Mouse (Mus musculus) embryonic fibroblast, embryonic 13.5 days (primary cell): ENCODE results near the gene Psmd11. TPM values are rescaled to one million over a fixed set of nuclear protein-coding genes. Genes with fewer than 3 reads are reported as not detected.

Experiments used
- H3K27ac ChIP-seq: 2 replicates; pipeline ENCODE4 v1.5.1; 2012; ENCODE audit warnings: low read length, control low read depth, inconsistent platforms; ENCODE audit not compliant: insufficient read depth
- H3K4me1 ChIP-seq: 2 replicates; pipeline ENCODE4 v1.6.1; 2011; ENCODE audit warnings: low read length; ENCODE audit not compliant: control insufficient read depth, insufficient read depth
- H3K4me3 ChIP-seq: 2 replicates; pipeline ENCODE4 v1.5.1; 2011; ENCODE audit warnings: mild to moderate bottlenecking, control low read depth, low read length; ENCODE audit not compliant: insufficient read depth
- CTCF ChIP-seq: IDR thresholded peaks from 2 replicates; pipeline ENCODE4 v1.5.1; 2011; ENCODE audit warnings: mild to moderate bottlenecking, control low read depth, low read length, moderate library complexity, borderline replicate concordance; ENCODE audit not compliant: insufficient read depth
- POLR2A ChIP-seq: IDR thresholded peaks from 2 replicates; pipeline ENCODE4 v1.6.1; 2011; ENCODE audit warnings: low read depth, mild to moderate bottlenecking, control low read depth, low read length, moderate library complexity
- polyA plus RNA-seq: library from polyadenylated mRNA; stranded (reverse); fragments of >200 nt; gene quantifications from 2 replicates; pipeline ENCODE4 v1.2.4, GENCODE M21; 2011; ENCODE audit warnings: low read depth; ENCODE audit not compliant: missing spikeins, insufficient read length

Psmd11 gene
- polyA plus RNA-seq, 1 experiment = 131 TPM

GRCm38 (mm10) chr11:80474175-80474691 is 45.8 kb downstream of the Psmd11 start:
- Histone ChIP-seq H3K4me3 (no peak overlapping the region), H3K27ac (no peak overlapping the region), H3K4me1 (no peaks in the 10 kb centered on the region)
- TF ChIP-seq CTCF (no peak), POLR2A (no peak)

- Histone ChIP-seq H3K4me1 (no peaks in the 10 kb centered on the region), H3K4me3 (no peak overlapping the region), H3K27ac (no peak overlapping the region)
- TF ChIP-seq POLR2A = no peak
- no peak for TF ChIP-seq CTCF
Measured at GRCm38 (mm10) chr11:80474846-80475245, 46.4 kb downstream of the Psmd11 start.

GRCm38 (mm10) chr11:80475544-80475943 is 47.1 kb downstream of the Psmd11 start:
- TF ChIP-seq CTCF = no peak
- TF ChIP-seq POLR2A = no peak
- Histone ChIP-seq H3K4me1 (no peaks in the 10 kb centered on the region), H3K27ac (no peak overlapping the region), H3K4me3 (no peak overlapping the region)

GRCm38 (mm10) chr11:80476222-80477189 is 48.1 kb downstream of the Psmd11 start, which contains the start of gene Cdk5r1:
Gene Cdk5r1 (plus strand): TSS chr11:80477023.
- TF ChIP-seq CTCF = 0 out of 2 replicates have a peak, but pooled peaks have one; percentile 12
- peak; percentile 47; the same call in 1 of the 2 replicates for TF ChIP-seq POLR2A
- Histone ChIP-seq H3K4me3 (peak within 1 kb of the TSS; percentile 50), H3K27ac (no peak within 1 kb of the TSS), H3K4me1 (no peaks in the 10 kb centered on the region)

- Histone ChIP-seq H3K4me1 (no peaks in the 10 kb centered on the region), H3K4me3 (peak overlapping the region; percentile 50), H3K27ac (no peak overlapping the region)
- TF ChIP-seq POLR2A (no peak), CTCF (no peak)
Measured at GRCm38 (mm10) chr11:80477341-80478199, 49.2 kb downstream of the Psmd11 start.

- Histone ChIP-seq H3K27ac (no peak overlapping the region), H3K4me1 (no peaks in the 10 kb centered on the region), H3K4me3 (no peak overlapping the region)
- no peak for TF ChIP-seq CTCF
- no peak for TF ChIP-seq POLR2A
Measured at GRCm38 (mm10) chr11:80478694-80479412, 50.4 kb downstream of the Psmd11 start.

GRCm38 (mm10) chr11:80479425-80479824 is 51.0 kb downstream of the Psmd11 start:
- Histone ChIP-seq H3K27ac (no peak overlapping the region), H3K4me1 (peaks cover 2% of the 10 kb centered on the region; the same call in 1 of the 2 replicates), H3K4me3 (no peak overlapping the region)
- TF ChIP-seq CTCF (no peak), POLR2A (no peak)

GRCm38 (mm10) chr11:80479906-80480866 is 51.8 kb downstream of the Psmd11 start:
- Histone ChIP-seq H3K4me1 (peaks cover 8% of the 10 kb centered on the region; the same call in 1 of the 2 replicates), H3K27ac (no peak overlapping the region), H3K4me3 (no peak overlapping the region)
- no peak for TF ChIP-seq CTCF
- TF ChIP-seq POLR2A = no peak
